Mouse (Mus musculus) cortical plate, adult 2 months (tissue): ENCODE measurements around the gene Fgfr2.

Experiments
- CTCF ChIP-seq: fragments of 200-500 bp; IDR thresholded peaks from 2 replicates; pipeline ENCODE4 v1.5.1; 2011; ENCODE audit warnings: mild to moderate bottlenecking, control low read depth, low read length; ENCODE audit not compliant: insufficient read depth; ENCODE audit errors: extremely low read depth
- POLR2A ChIP-seq: fragments of 200-500 bp; IDR thresholded peaks from 2 replicates; pipeline ENCODE4 v1.6.1; 2011; ENCODE audit warnings: mild to moderate bottlenecking, low read length, control low read depth; ENCODE audit not compliant: insufficient read depth; ENCODE audit errors: extremely low read depth

- no peak for TF ChIP-seq POLR2A
- TF ChIP-seq CTCF = no peak
Measured at GRCm38 (mm10) chr7:130288719-130289427, 2834.3 kb downstream of the Fgfr2 start.
